Mouse (Mus musculus): ENCODE measurements around the gene Dab2.

The Dab2 gene

GRCm38 (mm10) chr15:6466995-6467394 is 167.4 kb downstream of the Dab2 start:
- no peak for DNase-seq (ENCODE audit: low read depth, low spot score)

- no peak for DNase-seq (ENCODE audit: low read depth, low spot score)
Measured at GRCm38 (mm10) chr15:6468845-6469244, 169.3 kb downstream of the Dab2 start.

GRCm38 (mm10) chr15:6469384-6469783 is 169.8 kb downstream of the Dab2 start:
- DNase-seq (ENCODE audit: low read depth, low spot score), result no peak

- DNase-seq (ENCODE audit: low read depth, low spot score), result no peak
Measured at GRCm38 (mm10) chr15:6483561-6483960, 184.0 kb downstream of the Dab2 start.
